Mouse (Mus musculus) ZHBTc4 (cell line): ENCODE data around the gene Plcd3.

Experiments
- DNase-seq: peaks from one replicate; pipeline ENCODE4 v3.0.0-alpha.2; 2011; ENCODE audit warnings: low read depth, low spot score

Plcd3 gene

DNA sequence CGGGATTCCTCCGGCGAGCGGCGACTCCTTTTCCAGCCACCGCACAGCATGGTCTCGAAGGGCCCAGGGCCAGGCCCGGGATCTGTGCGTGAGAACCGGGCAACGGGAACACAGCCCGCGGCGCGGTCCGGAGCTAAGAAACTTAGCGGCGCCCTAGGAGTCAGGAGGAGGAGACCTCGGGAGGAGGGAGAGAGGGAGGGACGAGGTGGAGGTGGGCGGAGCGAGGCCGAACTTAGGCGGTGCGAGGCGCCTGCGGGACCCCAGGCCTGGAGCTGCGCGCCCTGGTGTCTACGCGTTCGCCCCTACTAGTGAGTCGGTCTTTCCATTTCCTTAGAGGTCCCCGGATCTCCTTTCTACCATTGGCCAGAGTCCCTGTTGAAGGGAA, at the start of gene Plcd3, which contains the start of gene Acbd4:
TSS of gene Plcd3 (minus strand) at position 178 of the 385 bp plus-strand sequence.
TSS of gene Acbd4 (plus strand) at position 202 of the 385 bp plus-strand sequence.
- peak; percentile 88 for DNase-seq

DNA sequence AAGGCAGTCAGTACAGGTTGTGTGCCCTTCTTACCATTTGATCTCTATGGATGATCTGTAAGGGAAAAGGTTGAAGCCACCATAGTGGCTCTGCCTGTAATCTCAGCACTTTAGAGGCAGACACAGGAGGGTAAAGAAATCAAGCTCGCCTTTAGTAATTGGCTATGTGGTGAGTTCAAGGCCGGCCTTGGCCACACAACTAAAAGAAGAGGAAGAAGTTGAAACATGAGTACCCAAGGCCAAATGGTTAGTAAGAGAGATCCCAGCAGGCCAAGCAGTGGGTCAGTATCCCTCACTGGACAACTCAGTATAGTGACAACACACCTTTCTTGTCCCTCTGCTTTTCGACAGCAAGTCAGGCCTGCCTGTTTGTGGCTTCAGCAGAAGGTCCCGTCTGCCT, 48.3 kb upstream of the Plcd3 start:
- no peak for DNase-seq

DNA sequence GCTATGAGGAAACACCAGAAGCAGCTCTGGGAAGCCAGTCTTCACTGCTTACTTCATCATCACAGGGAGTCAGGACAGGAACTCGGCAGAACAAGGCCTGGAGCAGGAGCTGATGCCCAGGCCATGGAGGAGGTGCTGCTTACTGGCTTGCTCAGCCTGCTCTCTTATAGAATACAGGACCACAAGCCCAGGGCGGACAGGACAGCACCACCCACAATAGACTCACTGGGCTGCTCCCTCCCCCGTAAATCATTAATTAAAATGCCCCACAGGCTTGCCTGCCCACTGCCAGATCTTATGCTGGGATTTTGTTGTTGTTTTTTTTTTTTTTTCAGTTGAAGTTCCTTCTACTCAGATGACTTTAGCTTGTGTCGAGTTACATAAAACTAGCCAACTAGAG, 46.3 kb upstream of the Plcd3 start:
- DNase-seq = no peak

DNA sequence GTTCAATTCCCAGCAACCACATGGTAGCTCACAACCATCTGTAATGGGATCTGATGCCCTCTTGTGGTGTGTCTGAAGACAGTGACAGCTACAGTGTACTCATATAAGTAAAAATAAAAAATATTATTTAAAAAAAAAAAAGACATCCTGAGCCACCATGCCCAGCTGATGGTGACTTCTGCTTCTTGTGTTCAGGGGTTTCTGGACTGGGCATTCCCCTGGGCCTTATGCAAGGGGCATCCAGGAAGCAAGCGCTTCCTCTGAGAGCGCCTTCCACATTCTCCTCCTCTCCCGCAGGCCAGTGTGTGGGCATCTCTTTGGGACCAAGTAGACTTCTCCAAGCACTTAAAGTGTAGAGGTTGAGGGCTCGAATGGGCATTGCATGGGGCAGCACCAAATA, 44.9 kb upstream of the Plcd3 start:
- no peak for DNase-seq

DNA sequence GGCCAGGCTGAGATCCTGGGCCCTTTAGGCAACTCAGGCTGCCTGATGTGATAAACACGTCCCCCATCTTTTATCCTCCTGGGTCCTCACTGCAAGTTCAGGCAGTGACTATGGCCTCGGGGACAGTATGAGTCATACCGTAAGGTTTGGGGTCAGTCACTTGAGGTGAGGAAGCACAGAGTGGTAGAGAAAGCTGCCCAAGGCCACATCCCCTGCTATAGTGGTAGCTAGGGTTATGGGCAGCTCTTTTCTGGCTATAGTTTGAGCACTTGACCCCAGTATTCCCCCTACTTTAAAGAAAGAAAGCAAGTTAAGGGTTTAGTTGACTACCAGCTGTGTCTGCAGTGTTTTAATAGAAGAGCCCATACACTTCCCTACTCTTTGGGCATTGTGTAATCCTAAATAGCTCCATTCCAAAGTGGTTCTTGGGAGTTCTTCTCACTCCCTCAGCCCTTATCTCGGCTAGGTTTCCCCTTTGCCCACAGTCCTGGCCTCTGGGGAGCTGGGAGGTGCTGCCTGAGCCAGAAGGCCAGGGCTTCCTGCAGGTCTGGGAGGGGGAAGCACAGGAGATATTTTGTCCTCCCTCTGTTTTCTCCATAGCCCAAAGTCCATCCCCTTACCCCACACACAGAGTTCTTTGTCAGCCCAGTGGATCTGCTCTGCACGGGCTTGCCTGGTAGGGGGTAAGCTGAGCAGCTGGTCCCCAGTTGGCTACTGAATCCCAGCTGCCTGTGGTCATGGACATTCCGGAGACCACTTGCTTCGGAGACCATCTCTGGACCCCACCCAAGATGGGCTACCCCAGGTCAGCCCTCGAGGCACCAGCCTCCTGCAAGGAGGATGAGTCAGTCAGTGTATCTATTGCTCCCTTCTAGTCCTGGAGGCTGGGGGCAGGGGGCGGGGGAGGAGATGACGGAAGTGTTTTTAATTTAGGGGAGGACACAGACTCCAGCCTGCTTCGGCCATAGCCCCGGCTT, 43.1 kb upstream of the Plcd3 start:
- DNase-seq = no peak

DNA sequence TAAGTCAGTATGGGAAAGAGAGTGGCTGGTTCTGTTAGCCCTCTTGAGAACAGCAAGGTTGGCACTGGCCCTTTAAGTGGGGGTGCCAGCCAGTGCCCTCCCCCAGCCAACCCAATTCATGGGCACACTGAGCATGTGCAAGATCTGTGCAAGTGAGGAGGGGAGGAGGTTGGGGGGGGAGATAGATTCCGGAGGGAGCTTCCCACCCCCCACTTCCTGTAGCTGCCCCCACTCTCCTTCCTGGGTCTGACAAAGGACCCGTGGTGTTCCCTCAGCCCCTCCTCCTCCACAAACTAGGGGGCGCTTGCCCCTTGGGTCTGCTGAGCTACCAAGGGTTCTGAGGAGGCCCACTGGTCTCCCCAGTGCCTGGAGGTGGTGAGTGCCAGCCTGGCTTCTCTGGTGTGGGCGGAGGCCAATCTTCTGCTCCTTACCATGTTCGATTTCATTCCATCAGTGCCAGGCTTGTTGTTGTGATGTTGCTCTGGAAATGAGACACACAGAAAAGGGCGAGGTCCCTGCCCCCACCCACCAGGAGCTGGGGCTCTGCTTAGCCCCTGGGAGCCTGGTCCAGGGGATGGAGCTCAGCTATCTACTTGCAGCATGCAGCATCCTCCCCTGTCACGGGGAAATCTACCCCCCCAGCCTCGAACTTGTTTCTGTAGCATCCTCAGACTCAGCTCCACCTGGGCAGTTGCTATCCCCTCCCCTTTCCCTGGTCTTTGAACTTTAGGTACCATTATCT, 41.2 kb upstream of the Plcd3 start:
- DNase-seq = no peak

DNA sequence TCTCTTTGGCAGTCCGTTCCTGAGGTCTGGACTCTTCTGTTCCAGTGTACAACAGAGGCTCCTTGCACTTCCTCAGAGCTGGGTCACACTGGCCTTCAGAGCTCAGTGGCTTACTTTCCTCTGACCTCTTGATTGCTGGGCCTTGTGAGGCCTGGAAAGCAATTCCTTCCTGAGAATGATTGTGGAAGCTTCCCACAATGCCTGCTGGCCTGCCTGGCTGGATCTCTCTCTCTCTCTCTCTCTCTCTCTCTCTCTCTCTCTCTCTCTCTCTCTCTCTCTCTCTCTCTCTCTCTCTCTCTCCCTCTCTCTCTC, 40.4 kb upstream of the Plcd3 start:
- DNase-seq = no peak

DNA sequence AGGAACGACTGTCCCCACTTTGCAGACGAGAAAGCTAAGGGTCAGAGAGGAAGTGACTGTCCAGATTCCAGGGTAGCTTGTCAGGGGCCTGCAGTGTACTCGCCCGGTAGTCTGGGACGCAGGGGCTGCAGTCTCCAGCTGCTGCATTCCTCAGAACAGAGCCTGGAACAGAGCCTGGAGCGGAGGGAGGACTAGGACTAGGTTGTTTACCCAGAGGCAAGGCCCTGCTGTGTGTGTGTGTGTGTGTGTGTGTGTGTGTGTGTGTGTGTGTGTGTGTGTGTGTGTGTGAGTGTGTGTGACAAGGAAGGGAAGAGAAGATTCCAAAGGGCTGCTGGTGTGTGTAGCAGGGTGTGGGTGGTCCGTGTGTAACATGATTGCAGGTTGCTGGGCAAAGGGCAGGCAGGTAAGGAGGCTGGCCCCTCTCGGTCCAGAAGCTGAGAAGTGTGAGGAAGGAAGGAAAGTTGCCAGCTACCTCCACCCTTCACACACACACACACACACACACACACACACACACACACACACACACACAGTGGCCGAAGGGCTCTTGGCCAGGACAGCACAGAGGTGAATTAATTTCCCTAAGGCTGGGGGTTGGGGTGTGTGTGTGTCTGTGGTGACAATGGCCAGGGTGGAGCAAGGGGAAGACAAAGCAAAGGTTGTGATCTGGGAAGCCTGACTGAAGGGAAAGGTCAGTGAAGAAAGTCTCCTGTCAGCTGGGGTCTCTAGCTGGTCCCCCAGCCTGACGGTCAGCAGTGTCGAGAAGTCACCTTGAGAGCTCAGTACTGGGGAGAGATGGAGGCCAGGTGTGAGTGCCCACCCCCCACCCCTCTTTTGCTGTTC, 39.9 kb upstream of the Plcd3 start:
- DNase-seq = peak; percentile 51

DNA sequence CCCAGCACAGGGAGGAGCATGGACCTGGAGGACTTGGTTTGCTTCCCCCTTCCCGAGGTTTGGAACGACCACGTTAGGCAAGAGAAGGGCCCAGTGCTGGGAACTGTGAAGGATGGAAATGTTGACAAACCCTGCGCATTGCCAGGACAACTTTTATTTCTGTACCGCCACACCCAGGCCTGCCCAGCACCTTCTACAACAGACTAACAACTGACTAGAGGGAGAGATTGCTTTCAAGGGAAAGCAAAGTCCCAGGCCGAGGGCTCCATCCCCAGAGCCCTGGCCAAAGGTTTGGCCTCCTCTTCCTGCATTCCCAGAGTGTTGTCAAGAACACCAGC, 39.3 kb upstream of the Plcd3 start:
- no peak for DNase-seq

DNA sequence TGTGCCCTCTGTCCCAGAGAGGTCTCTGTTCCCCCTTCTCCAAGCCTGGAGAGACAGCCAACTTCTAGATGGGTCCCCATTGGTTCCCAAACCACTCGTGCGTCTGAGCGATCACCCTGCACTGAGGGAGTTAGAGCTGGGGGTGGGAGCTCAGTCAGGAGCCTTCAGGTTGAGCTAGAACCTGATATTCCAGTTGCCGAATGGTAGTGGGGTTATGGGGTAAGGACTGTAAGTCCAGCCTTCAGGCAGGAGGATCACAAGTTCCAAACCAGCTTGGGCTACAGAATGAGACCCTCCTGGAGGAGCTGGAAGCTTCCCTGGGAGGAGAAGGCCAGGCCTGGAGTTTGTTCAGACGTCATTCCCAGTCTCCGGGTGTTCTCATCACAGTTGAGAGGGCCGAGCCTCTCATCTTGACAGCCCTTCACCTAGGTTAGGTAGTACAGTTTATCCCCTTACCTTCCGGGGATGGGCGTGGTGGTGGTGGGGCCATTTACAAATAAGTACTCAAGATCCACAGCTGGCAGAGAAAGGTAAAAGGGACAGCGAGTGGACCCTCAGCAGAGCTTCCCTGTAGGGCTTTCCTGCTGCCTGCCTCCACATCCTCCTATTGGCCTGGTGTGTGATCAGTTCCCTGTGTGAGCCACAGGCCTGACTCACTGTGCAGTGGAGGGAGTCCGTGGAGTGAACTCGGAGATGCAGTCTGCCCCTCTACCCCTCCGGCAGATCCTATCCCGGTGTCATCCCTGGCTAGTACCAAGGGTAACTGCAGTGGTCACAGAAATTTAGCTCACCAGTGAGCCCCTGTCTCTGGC, 38.7 kb upstream of the Plcd3 start:
- DNase-seq = no peak

DNA sequence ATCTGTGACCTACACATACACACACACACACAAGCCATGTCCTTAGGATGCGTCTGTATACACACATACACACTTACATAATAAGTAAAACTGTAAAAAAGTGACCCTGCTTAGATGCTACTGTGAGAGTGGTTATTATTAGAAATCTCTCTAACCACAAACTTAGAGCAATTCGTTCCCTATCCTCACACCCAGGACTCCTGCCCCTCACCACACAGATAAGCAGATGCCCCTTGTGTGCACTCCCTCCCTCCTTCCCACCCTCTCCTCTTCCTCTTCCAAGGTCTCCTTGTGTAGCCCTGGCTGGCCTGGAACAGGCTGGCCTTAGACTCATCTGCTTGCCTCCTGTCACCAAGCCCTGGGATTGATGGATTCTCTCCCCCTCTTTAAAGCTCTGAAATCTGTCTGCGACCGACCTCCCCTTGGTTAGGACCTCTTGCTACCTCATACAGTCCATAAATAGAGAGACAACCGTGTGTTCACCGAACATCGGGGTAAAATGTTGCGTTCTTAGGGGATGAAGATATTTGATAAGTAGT, 34.6 kb upstream of the Plcd3 start:
- DNase-seq = no peak

DNA sequence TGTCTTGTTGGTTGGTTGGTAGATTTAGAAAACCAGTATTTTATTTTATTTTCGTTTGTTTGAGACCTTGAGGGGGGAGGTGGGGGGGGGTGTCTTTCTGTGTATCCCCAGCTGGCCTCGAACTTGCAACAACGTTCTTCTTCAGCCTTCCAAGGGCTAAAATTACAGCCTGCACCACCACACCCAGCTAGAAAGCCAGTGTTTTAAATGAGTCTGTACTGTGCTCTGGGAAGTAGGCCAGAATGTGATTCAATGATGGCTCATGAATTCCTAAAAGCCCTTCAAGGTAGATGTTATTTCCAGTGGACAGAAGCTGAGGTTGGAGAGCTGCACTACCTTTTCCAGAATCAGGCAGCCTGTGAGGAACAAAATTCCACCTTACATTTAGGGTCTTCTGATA, 32.8 kb upstream of the Plcd3 start:
- DNase-seq = no peak

DNA sequence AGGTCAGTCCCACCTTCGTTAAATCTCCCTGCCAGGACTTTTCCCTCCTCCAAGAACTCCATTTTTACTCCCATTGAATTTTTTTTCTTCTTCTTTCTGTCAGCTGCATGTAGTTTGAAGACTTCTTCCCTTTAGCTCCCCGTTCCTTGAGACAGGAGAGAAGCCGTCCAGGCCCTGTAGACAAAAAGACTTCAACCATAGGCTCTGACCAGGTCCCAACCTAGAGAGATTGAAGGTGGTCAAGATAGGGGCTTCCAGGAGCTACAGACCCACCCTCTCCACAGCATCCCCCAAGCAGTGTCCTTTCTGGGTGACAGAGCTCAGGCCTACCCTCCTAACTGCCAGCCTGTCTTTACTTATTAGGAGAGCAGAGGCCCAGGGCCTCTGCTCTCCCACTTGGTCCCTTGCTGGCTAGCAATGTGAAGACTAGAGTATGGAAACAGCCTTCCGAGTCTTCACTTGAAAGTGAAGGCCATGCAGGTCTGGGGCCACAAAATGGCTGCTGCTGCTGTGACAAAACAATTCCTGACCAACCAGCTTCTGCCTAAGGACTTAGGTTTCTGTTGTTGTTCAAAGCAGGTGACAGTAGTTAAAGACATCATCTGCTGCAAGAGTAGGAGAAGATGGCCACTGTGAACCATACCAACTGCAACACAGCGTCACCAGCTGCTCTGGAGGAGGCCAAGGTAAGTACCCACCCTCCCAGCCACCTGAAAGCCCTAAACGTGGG, 32.2 kb upstream of the Plcd3 start:
- DNase-seq = no peak

DNA sequence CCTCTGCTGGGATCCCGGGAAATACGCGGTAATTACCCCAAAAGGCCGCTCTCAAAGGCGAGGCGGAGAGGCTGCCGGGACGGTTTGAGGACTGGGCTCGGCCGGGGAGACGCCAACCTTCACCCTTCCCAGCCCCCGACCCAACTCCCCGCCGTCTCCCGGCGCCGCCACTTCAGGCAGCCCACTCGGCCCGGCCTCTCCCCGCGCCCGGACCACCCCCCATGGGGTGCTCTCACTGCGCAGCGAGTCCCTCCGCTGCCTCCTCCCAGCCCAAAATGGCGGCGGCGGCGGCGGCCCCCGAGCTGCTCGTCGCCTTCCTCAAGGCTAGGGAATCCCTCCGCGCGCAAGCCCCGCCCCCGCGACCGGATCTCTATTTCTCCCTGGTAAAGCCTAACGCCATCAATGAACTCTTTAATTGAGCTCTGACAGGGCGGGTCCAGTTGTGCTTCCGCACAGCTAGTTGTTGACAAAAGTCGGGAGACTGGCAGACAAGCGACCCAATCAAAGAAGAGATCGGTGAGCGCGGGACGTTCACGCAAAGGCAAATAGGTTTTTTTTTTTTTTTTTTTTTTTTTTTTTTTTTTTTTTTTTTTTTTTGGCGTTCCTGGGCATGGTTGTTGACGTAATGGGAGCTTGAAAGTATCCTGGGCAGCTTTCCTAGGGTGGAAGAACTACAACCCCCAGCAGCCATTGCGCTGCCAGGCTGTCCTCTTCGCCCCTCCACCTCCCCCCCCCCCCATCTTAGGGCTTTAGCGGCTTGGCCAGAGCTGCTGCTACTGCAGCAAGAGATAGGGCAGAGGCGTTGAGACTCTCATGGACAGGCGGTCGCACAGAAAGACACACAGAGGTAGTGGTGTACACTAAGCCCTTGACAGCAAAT, 31.4 kb upstream of the Plcd3 start:
- peak; percentile 100 for DNase-seq

DNA sequence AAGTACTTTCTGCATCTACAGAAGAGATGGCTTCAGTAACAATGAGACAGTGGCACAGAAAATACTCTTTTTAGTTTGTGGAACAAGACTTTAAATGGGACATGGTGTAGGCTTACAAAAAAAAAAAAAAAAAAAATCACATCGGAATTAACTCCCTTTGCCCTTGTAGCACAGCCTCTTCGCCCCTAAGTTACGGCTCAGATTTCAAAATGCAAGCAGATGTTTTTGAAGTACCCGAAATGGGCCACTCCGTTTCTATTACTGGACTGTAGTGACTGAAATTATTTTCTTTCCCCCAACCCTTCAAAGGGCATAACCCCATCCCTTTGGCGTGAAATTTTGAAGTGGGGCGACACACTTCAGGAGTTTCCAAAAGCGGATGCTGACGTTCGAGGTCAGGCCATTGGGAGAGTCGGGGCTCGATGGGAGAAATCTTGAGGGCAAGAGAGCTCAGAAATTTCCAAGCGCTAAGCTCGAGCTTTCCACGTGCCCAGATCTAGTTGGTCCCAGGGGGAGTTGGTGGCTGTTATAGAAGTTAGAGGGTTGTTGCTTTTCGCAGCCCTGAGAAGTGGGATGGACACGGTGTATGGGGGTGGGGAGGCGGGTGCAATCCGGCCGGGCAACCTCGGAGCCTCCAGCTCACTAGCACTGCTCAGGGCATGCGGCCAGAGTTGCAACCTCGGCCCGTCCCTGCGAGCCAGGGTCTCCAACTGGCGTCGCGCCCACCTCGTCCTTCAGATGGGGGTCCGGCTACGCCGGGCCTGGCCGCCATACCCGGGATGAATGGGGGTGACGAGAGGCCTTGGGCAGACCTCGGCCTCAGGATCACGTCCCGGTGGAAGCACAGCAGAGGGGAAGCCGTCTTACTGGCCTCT, 30.5 kb upstream of the Plcd3 start, which contains the start of gene Hexim2:
TSS of gene Hexim2 (plus strand) at position 729 of the 875 bp plus-strand sequence.
- DNase-seq = peak; percentile 54

DNA sequence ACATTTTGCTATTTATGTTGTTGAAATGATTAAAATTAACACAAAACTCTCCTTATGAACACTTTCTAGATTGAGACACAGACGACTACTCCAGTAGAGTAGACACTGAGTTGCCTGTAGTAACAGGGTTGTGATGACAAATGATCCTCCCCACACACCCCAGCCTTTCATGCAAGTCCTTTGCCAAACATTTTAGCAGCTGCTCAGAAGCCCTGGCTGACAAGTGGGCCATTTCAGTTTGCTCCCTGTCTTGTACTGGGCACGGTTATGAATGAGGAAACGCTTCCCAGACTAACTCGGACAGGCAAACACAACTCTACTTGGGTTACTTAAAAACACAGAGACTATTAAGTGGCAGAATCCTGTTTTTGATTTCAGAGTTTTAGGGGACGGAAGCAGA, 18.9 kb upstream of the Plcd3 start:
- DNase-seq = no peak

DNA sequence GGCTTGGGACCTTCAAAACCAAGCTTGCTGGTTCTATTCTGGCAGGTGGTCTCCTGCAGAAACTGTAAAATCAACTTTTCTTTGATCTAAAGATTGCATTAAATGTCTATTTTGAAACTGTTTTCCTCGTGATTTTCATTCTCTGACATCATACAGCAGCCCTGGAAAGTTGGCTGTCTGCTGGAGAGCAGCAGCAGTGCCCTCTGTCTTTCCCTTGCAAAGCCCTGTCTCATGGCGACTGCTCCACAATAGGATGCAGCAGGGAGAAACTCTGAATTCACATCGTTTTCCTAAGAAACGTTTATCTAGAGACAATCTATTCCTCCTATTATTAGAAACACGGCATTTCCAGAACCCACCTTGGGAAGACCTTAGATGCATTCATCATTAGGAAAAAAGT, 18.2 kb upstream of the Plcd3 start:
- no peak for DNase-seq

DNA sequence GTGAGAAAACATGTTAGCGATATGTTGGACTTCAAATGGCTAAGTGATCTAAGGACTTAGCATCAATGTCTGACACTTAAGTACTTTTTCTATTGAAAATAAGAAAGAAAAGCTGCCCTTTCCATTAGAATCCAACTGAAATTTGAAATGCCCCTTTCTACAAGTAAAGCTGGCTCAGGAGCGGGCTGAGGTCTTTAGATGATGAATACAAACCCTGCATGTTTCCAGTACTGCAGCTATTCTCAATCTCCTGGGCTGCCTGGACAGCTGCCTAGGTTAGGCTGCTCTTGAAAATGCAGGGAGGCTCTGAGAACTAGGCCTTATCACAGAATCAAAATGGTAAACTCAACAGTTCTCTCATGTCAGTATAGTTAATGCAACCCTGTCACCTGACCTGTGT, 17.4 kb upstream of the Plcd3 start:
- DNase-seq = no peak
